Mouse (Mus musculus): ENCODE data around the gene Olfr622. TPM values are rescaled to one million over a fixed set of nuclear protein-coding genes. Genes with fewer than 3 reads are reported as not detected.

Olfr622 gene
- total and polyA plus RNA-seq, 3 experiments: not detected

- Histone ChIP-seq H3K9ac (ENCODE audit: insufficient read depth, low read depth) (no peak overlapping the region), H3K79me2 (replicated peaks; ENCODE audit: control insufficient read depth, extremely low read depth, insufficient read depth, poor library complexity, severe bottlenecking) (no peaks in the 10 kb centered on the region), H3K4me2 (ENCODE audit: insufficient read depth, low read depth, poor library complexity, severe bottlenecking) (no peak overlapping the region), H3K27ac (ENCODE audit: insufficient read depth, low read depth) (no peak overlapping the region), H3K27me3 (replicated peaks) (no peaks in the 10 kb centered on the region), H3K4me1 (ENCODE audit: control insufficient read depth in 1 of 2, insufficient read depth in 2 of 2) (no peaks in the 10 kb centered on the region), H3K36me3 (replicated peaks in 1 of 2; ENCODE audit: control insufficient read depth in 1 of 2, insufficient read depth in 1 of 2, low read length in 1 of 2) (no peaks in the 10 kb centered on the region), H3K4me3 (replicated peaks in 1 of 3; ENCODE audit: low read depth in 2 of 3, low read length in 2 of 3, poor library complexity in 1 of 3) (no peak overlapping the region), H3K9me3 (replicated peaks; ENCODE audit: low read length) (no peaks in the 10 kb centered on the region)
- TF ChIP-seq MAX (IDR thresholded peaks at IDR 0.05; ENCODE audit: low read length): no peak
- no peak for TF ChIP-seq UBTF (IDR thresholded peaks at IDR 0.05; ENCODE audit: low read depth, low read length)
- in situ Hi-C loops (cut with MboI; ENCODE audit: low pct_ligation_motif_present, low pct_unique_long_range_greater_than_20kb, low sequenced_read_pairs) (no loop called here), dilution Hi-C loops (cut with MboI; ENCODE audit: extremely low pct_ligation_motif_present, extremely low pct_unique_long_range_greater_than_20kb, low sequenced_read_pairs) (no loop called here)
- DNase-seq (ENCODE audit: extremely low read depth): no peak
These were observed 35.1 kb downstream of the Olfr622 start for GRCm38 (mm10) chr7:103607425-103607824.

DNA sequence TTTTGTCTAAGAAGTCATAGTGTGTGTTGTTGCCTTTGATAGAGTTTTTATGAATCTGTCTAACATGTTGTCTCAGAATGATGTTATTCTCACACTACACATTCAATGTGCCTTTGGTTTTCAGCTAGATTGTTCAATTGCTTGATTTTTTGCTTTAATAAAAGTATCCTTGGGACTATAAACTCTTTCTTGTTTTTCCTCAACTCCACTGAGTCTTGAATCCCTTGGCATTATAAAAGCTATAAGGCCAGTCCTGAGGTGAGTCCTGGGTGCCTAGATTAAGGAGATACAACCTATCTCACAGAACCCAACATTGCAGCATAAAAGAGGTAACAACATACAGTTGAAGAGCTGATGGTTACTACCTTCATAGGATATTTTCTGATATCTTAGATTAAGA is 42.2 kb downstream of the Olfr622 start, which contains the start of gene Olfr619:
Olfr619 (plus strand) TSS at position 301 of the 400 bp plus-strand sequence.
- H3K4me3 ChIP-seq (replicated peaks in 1 of 3; ENCODE audit: low read depth in 2 of 3, low read length in 2 of 3, poor library complexity in 1 of 3): no peak within 1 kb of the TSS
- no peaks in the 10 kb centered on the region for H3K36me3 ChIP-seq (replicated peaks in 1 of 2; ENCODE audit: control insufficient read depth in 1 of 2, insufficient read depth in 1 of 2, low read length in 1 of 2)
- no peaks in the 10 kb centered on the region for H3K4me1 ChIP-seq (ENCODE audit: control insufficient read depth in 1 of 2, insufficient read depth in 2 of 2)
- no peaks in the 10 kb centered on the region for H3K79me2 ChIP-seq (replicated peaks; ENCODE audit: control insufficient read depth, extremely low read depth, insufficient read depth, poor library complexity, severe bottlenecking)
- DNase-seq (ENCODE audit: extremely low read depth): no peak
- in situ Hi-C loops (cut with MboI; ENCODE audit: low pct_ligation_motif_present, low pct_unique_long_range_greater_than_20kb, low sequenced_read_pairs) (no loop called here), dilution Hi-C loops (cut with MboI; ENCODE audit: extremely low pct_ligation_motif_present, extremely low pct_unique_long_range_greater_than_20kb, low sequenced_read_pairs) (no loop called here)
- TF ChIP-seq MEF2A (IDR thresholded peaks at IDR 0.05; ENCODE audit: borderline replicate concordance, low read depth, low read length): no peak
- no peak for TF ChIP-seq JUND (conservative IDR thresholded peaks at IDR 0.05; ENCODE audit: low read depth, low read length)
- no peak for TF ChIP-seq NRF1 (IDR thresholded peaks at IDR 0.05; ENCODE audit: low read depth, low read length)
- no peak for TF ChIP-seq HCFC1 (IDR thresholded peaks at IDR 0.05; ENCODE audit: low read depth, low read length)
- no peak for TF ChIP-seq BHLHE40 (IDR thresholded peaks at IDR 0.05; ENCODE audit: low read depth, low read length)
- no peak for TF ChIP-seq SMC3 (IDR thresholded peaks at IDR 0.05; ENCODE audit: low read depth, low read length)
- no peak for TF ChIP-seq IRF4 (IDR thresholded peaks at IDR 0.05; ENCODE audit: low read depth, low read length)
- no peak for TF ChIP-seq CHD2 (IDR thresholded peaks at IDR 0.05; ENCODE audit: low read length)
- no peak for TF ChIP-seq ZKSCAN1 (IDR thresholded peaks at IDR 0.05; ENCODE audit: borderline replicate concordance, low read depth, low read length)
- no peak for TF ChIP-seq ETS1 (conservative IDR thresholded peaks at IDR 0.05; ENCODE audit: low read depth, low read length)
- no peak for TF ChIP-seq UBTF (IDR thresholded peaks at IDR 0.05; ENCODE audit: low read depth, low read length)
- no peak for TF ChIP-seq CHD1 (IDR thresholded peaks at IDR 0.05; ENCODE audit: low read depth, low read length)
- TF ChIP-seq TCF12 (IDR thresholded peaks at IDR 0.05; ENCODE audit: low read depth, low read length): no peak
- no peak for TF ChIP-seq KAT2A (IDR thresholded peaks at IDR 0.05; ENCODE audit: insufficient replicate concordance, low read length)
- H3K27me3 ChIP-seq (replicated peaks): no peaks in the 10 kb centered on the region
- no peak within 1 kb of the TSS for H3K27ac ChIP-seq (ENCODE audit: insufficient read depth, low read depth)
- H3K4me2 ChIP-seq (ENCODE audit: insufficient read depth, low read depth, poor library complexity, severe bottlenecking): no peak within 1 kb of the TSS
- no peak within 1 kb of the TSS for H3K9ac ChIP-seq (ENCODE audit: insufficient read depth, low read depth)
- no peaks in the 10 kb centered on the region for H3K9me3 ChIP-seq (replicated peaks; ENCODE audit: low read length)
